Mouse (Mus musculus): ENCODE results near the gene Fgd5. TPM values are rescaled to one million over a fixed set of nuclear protein-coding genes. Genes with fewer than 3 reads are reported as not detected.
A peak's percentile ranks its signal among the peaks of the same experiment; 100 is the strongest.
"Not testable (repeated sequence)": the region's sequence is repeated elsewhere in the genome, so short reads cannot be mapped to it uniquely, and the experiment has no call there.

Fgd5 gene
- polyA plus RNA-seq (2012; rRNA removed) = 1.4 and 2.9 TPM in 2 replicates

- H3K27ac ChIP-seq (ENCODE audit: insufficient read depth, low read depth, low read length) = peak within 1 kb of the TSS; percentile 53; the same call in 1 of the 2 replicates
- no peaks in the 10 kb centered on the region for H3K36me3 ChIP-seq (ENCODE audit: control insufficient read depth, insufficient read depth, low read length)
- WGBS = 3% methylated on average over 61 of the region's 62 CpGs
- no peaks in the 10 kb centered on the region for H3K4me1 ChIP-seq (ENCODE audit: control insufficient read depth, insufficient read depth, insufficient read length, low read length)
- H3K4me3 ChIP-seq (ENCODE audit: low read depth, low read length) = peak within 1 kb of the TSS; percentile 50
- H3K27me3 ChIP-seq (ENCODE audit: control insufficient read depth, insufficient read depth, low read length) = peaks cover 28% of the 10 kb centered on the region
- TF ChIP-seq POLR2A (IDR thresholded peaks at IDR 0.05; ENCODE audit: low read depth, low read length) = no peak
- TF ChIP-seq CTCF (IDR thresholded peaks at IDR 0.05; ENCODE audit: extremely low read depth, insufficient read length, insufficient replicate concordance, low read depth, low read length) = no peak
Measured at GRCm38 (mm10) chr6:91978371-91979300, at the start of gene Fgd5. Fgd5 (plus strand) TSS chr6:91978878.

GRCm38 (mm10) chr6:91931231-91931630 lies 47.4 kb upstream of the Fgd5 start:
- Histone ChIP-seq H3K36me3 (ENCODE audit: control insufficient read depth, insufficient read depth, low read length) (no peaks in the 10 kb centered on the region), H3K4me1 (ENCODE audit: control insufficient read depth, insufficient read depth, insufficient read length, low read length) (no peaks in the 10 kb centered on the region), H3K27me3 (ENCODE audit: control insufficient read depth, insufficient read depth, low read length) (no peaks in the 10 kb centered on the region), H3K4me3 (ENCODE audit: low read depth, low read length) (no peak overlapping the region), H3K27ac (ENCODE audit: insufficient read depth, low read depth, low read length) (no peak overlapping the region)
- TF ChIP-seq POLR2A (IDR thresholded peaks at IDR 0.05; ENCODE audit: low read depth, low read length) (no peak), CTCF (IDR thresholded peaks at IDR 0.05; ENCODE audit: extremely low read depth, insufficient read length, insufficient replicate concordance, low read depth, low read length) (no peak)
- 66% methylated on average over 5 of the region's 5 CpGs for WGBS

- no peaks in the 10 kb centered on the region for H3K36me3 ChIP-seq (ENCODE audit: control insufficient read depth, insufficient read depth, low read length)
- no peaks in the 10 kb centered on the region for H3K4me1 ChIP-seq (ENCODE audit: control insufficient read depth, insufficient read depth, insufficient read length, low read length)
- no peak for TF ChIP-seq POLR2A (IDR thresholded peaks at IDR 0.05; ENCODE audit: low read depth, low read length)
- TF ChIP-seq CTCF (IDR thresholded peaks at IDR 0.05; ENCODE audit: extremely low read depth, insufficient read length, insufficient replicate concordance, low read depth, low read length) = no peak
- no peak overlapping the region for H3K4me3 ChIP-seq (ENCODE audit: low read depth, low read length)
- no peak overlapping the region for H3K27ac ChIP-seq (ENCODE audit: insufficient read depth, low read depth, low read length)
- no peaks in the 10 kb centered on the region for H3K27me3 ChIP-seq (ENCODE audit: control insufficient read depth, insufficient read depth, low read length)
- WGBS = 63% methylated on average over 4 of the region's 4 CpGs
Measured at GRCm38 (mm10) chr6:91938491-91938890, 40.2 kb upstream of the Fgd5 start.

GRCm38 (mm10) chr6:91948426-91948825 lies 30.3 kb upstream of the Fgd5 start:
- Histone ChIP-seq H3K36me3 (ENCODE audit: control insufficient read depth, insufficient read depth, low read length) (no peaks in the 10 kb centered on the region), H3K27me3 (ENCODE audit: control insufficient read depth, insufficient read depth, low read length) (no peaks in the 10 kb centered on the region), H3K4me1 (ENCODE audit: control insufficient read depth, insufficient read depth, insufficient read length, low read length) (no peaks in the 10 kb centered on the region), H3K4me3 (ENCODE audit: low read depth, low read length) (no peak overlapping the region), H3K27ac (ENCODE audit: insufficient read depth, low read depth, low read length) (no peak overlapping the region)
- TF ChIP-seq CTCF (IDR thresholded peaks at IDR 0.05; ENCODE audit: extremely low read depth, insufficient read length, insufficient replicate concordance, low read depth, low read length) (no peak), POLR2A (IDR thresholded peaks at IDR 0.05; ENCODE audit: low read depth, low read length) (no peak)
- 47% methylated on average over 2 of the region's 2 CpGs for WGBS

- not testable (repeated sequence) for H3K36me3 ChIP-seq (ENCODE audit: control insufficient read depth, insufficient read depth, low read length); H3K4me3 ChIP-seq (ENCODE audit: low read depth, low read length); H3K27ac ChIP-seq (ENCODE audit: insufficient read depth, low read depth, low read length); H3K27me3 ChIP-seq (ENCODE audit: control insufficient read depth, insufficient read depth, low read length); H3K4me1 ChIP-seq (ENCODE audit: control insufficient read depth, insufficient read depth, insufficient read length, low read length)
- WGBS = 26% methylated on average over 1 of the region's 8 CpGs
Measured at GRCm38 (mm10) chr6:91958015-91958414, 20.7 kb upstream of the Fgd5 start.

- peaks cover 3% of the 10 kb centered on the region; the same call in 1 of the 2 replicates for H3K4me1 ChIP-seq (ENCODE audit: control insufficient read depth, insufficient read depth, insufficient read length, low read length)
- WGBS = 27% methylated on average over 8 of the region's 8 CpGs
- H3K27ac ChIP-seq (ENCODE audit: insufficient read depth, low read depth, low read length) = peak overlapping the region; percentile 43
- H3K4me3 ChIP-seq (ENCODE audit: low read depth, low read length) = peak overlapping the region; percentile 16; the same call in 1 of the 2 replicates
- no peak for TF ChIP-seq CTCF (IDR thresholded peaks at IDR 0.05; ENCODE audit: extremely low read depth, insufficient read length, insufficient replicate concordance, low read depth, low read length)
- TF ChIP-seq POLR2A (IDR thresholded peaks at IDR 0.05; ENCODE audit: low read depth, low read length) = no peak
- H3K36me3 ChIP-seq (ENCODE audit: control insufficient read depth, insufficient read depth, low read length) = no peaks in the 10 kb centered on the region
- H3K27me3 ChIP-seq (ENCODE audit: control insufficient read depth, insufficient read depth, low read length) = 0 out of 2 replicates have a peak, but pooled peaks cover 2% of the 10 kb centered on the region
Measured at GRCm38 (mm10) chr6:91960028-91960811, 18.5 kb upstream of the Fgd5 start.

GRCm38 (mm10) chr6:91963429-91963828 lies 15.2 kb upstream of the Fgd5 start:
- H3K36me3 ChIP-seq (ENCODE audit: control insufficient read depth, insufficient read depth, low read length) = no peaks in the 10 kb centered on the region
- H3K4me3 ChIP-seq (ENCODE audit: low read depth, low read length) = no peak overlapping the region
- 0 out of 2 replicates have a peak, but pooled peaks cover 2% of the 10 kb centered on the region for H3K27me3 ChIP-seq (ENCODE audit: control insufficient read depth, insufficient read depth, low read length)
- WGBS = 29% methylated on average over 4 of the region's 4 CpGs
- no peak overlapping the region for H3K27ac ChIP-seq (ENCODE audit: insufficient read depth, low read depth, low read length)
- no peak for TF ChIP-seq CTCF (IDR thresholded peaks at IDR 0.05; ENCODE audit: extremely low read depth, insufficient read length, insufficient replicate concordance, low read depth, low read length)
- no peaks in the 10 kb centered on the region for H3K4me1 ChIP-seq (ENCODE audit: control insufficient read depth, insufficient read depth, insufficient read length, low read length)
